Mouse (Mus musculus) lung, postnatal 0 days (tissue): ENCODE measurements around the gene Bad.

Experiments used
- CTCF ChIP-seq: IDR thresholded peaks from 2 replicates; pipeline ENCODE4 v1.5.1; 2016; ENCODE audit warnings: antibody characterized with exemption, mild to moderate bottlenecking
- EP300 ChIP-seq: IDR thresholded peaks from 2 replicates; pipeline ENCODE4 v1.6.1; 2016; ENCODE audit warnings: antibody characterized with exemption, mild to moderate bottlenecking, control low read depth

DNA sequence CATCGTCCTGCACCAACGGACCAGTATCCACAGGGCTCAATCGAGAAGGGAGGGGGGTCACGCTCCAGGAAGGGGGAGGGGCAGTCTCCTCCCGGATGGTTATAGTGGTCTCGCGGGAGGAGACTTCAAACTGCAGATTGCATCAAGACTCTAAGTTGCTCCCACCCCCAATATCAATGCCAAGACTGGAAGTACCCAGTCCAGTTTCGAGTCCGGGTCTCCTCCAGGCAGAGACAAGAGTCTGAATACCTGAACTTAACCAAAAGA is 16.4 kb upstream of the Bad start, which contains the start of gene Catsperz:
- TF ChIP-seq CTCF (no peak), EP300 (no peak)
